Mouse (Mus musculus) liver, embryonic 14.5 days (tissue): ENCODE measurements at regions not wholly inside any gene's neighbourhood (a gene's known extent, or its start where the extent isn't known, plus 50 kb on each side); places are given as distances from the start of the nearest gene placed in this dataset.

Experiments used
- CTCF ChIP-seq: IDR thresholded peaks from 2 replicates; pipeline ENCODE4 v1.5.1; 2016; ENCODE audit warnings: antibody characterized with exemption, low read depth, control low read depth
- EP300 ChIP-seq: IDR thresholded peaks from 2 replicates; pipeline ENCODE4 v1.6.1; 2016; ENCODE audit warnings: antibody characterized with exemption, low read depth

GRCm38 (mm10) chr19:26021141-26021540 is 348.9 kb downstream of the Dmrt2 start:
- TF ChIP-seq CTCF (no peak), EP300 (no peak)
